Mouse (Mus musculus): ENCODE measurements around the gene Ablim1.

DNA sequence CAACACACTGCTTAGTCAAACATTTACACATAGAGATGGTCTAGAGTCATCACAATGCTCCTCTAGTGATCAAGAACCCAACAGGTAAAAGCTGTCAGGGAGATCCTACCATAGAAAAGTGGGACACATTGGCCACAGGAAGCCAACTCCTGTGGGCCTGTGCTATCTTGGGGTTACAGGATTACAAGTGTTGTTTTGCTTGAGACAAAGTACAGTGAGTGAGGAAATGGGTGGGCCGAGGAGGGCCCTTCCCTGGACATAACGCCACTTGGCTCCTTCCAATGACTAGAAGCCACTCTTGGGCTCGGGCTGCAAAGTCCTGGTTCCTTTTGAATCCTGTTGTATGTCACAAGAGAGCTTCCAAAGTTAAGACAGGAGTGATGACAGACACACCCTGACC, 129.7 kb downstream of the Ablim1 start:
- no peak for TF ChIP-seq MAX (IDR thresholded peaks at IDR 0.05)
- no peak for TF ChIP-seq CTCF (IDR thresholded peaks at IDR 0.05; ENCODE audit: control insufficient read depth, insufficient read depth, insufficient read length)

Data from C2C12 (cell line).